Mouse (Mus musculus) liver, embryonic 15.5 days (tissue): ENCODE measurements around the gene Msrb2. TPM values are rescaled to one million over a fixed set of nuclear protein-coding genes. Genes with fewer than 3 reads are reported as not detected.
A peak's percentile ranks its signal among the peaks of the same experiment; 100 is the strongest.

ENCODE experiments used
- ATAC-seq: fragments of 200-750 bp; cut with Nextera tagmentation; 2 replicates; pipeline ENCODE4 v1.8.0; 2017; ENCODE audit warnings: moderate number of reproducible peaks, mild to moderate bottlenecking, moderate library complexity; ENCODE audit not compliant: insufficient read depth
- H3K27ac ChIP-seq: fragments of 300-500 bp; sonication (generic); replicated peaks from 2 replicates; pipeline ENCODE4 v1.5.1; 2015; ENCODE audit warnings: mild to moderate bottlenecking, inconsistent platforms
- H3K27me3 ChIP-seq: fragments of 300-500 bp; sonication (generic); 2 replicates; pipeline ENCODE4 v1.6.1; 2015; ENCODE audit warnings: mild to moderate bottlenecking, inconsistent platforms
- H3K36me3 ChIP-seq: fragments of 300-500 bp; sonication (generic); replicated peaks from 2 replicates; pipeline ENCODE4 v1.6.1; 2015; ENCODE audit warnings: moderate library complexity, mild to moderate bottlenecking, inconsistent platforms
- H3K4me1 ChIP-seq: fragments of 300-500 bp; sonication (generic); replicated peaks from 2 replicates; pipeline ENCODE4 v1.6.1; 2015; ENCODE audit warnings: inconsistent platforms
- H3K4me2 ChIP-seq: fragments of 300-500 bp; sonication (generic); 2 replicates; pipeline ENCODE4 v1.6.1; 2015; ENCODE audit warnings: moderate library complexity, mild to moderate bottlenecking, inconsistent platforms
- H3K4me3 ChIP-seq: fragments of 300-500 bp; sonication (generic); replicated peaks from 2 replicates; pipeline ENCODE4 v1.5.1; 2015; ENCODE audit warnings: mild to moderate bottlenecking, inconsistent platforms
- H3K9ac ChIP-seq: fragments of 300-500 bp; sonication (generic); 2 replicates; pipeline ENCODE4 v1.6.1; 2015; ENCODE audit warnings: moderate library complexity, mild to moderate bottlenecking, inconsistent platforms
- H3K9me3 ChIP-seq: fragments of 300-500 bp; sonication (generic); replicated peaks from 2 replicates; pipeline ENCODE4 v1.6.1; 2016; ENCODE audit warnings: inconsistent platforms
- WGBS: fragments of 180-500 bp; shearing (Covaris S2); methylation state at CpG from one replicate; pipeline ENCODE4 v1.1.7; 2015; ENCODE audit warnings: mixed read lengths; ENCODE audit not compliant: insufficient replicate concordance; 5-methylcytosine and 5-hydroxymethylcytosine counted together
- polyA plus RNA-seq: library from polyadenylated mRNA; unstranded; fragments of >200 nt; fragmentation: Nextera tagmentation; extraction: Ambion mirVana; gene quantifications from 2 replicates; pipeline ENCODE4 v1.2.1, GENCODE M21; 2015

Msrb2 gene
- 7.8 and 8.8 TPM in 2 replicates for polyA plus RNA-seq

DNA sequence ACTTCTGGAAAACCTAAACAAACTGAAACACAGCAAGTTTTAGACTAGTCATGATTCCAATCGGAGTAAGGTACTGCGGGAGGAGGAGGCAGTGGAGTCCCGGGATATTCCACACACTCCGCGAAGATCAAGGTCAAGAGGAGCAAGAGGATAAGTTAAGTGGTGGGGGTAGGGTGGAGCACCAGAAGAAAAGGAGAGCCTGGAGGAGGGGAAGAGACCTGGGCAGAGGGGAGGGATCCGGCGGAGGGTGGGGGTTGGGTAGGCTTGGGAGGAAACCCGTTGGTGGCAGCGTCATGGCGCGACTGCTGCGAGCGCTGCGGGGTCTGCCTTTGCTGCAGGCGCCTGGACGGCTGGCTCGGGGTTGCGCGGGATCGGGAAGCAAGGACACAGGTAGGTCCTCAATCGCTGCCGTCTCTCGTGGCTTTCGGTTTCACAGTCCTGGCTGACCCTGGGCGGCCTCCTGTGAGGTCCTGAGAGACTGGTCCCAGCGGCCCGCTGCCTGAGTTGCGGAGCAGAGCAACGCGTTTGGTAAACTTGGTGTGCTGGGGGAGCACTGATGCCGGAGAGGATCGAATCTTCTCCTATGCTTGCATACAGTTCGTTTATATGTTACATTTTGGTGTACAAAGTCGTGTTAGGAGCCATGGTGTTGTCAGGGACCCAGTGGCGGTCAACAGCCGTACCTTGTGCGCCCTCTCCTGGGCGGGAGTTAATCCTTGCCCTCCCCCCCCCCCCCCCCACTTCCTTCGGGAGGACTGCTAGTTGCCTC lies at the start of gene Msrb2:
TSS of gene Msrb2 (plus strand) at position 51 of the 769 bp plus-strand sequence.
- Histone ChIP-seq H3K4me1 (peaks cover 5% of the 10 kb centered on the region; the same call in 1 of the 2 replicates), H3K4me2 (peak within 1 kb of the TSS; percentile 75), H3K27me3 (no peaks in the 10 kb centered on the region), H3K36me3 (no peaks in the 10 kb centered on the region), H3K9ac (peak within 1 kb of the TSS; percentile 61), H3K9me3 (no peaks in the 10 kb centered on the region), H3K4me3 (peak within 1 kb of the TSS; percentile 70), H3K27ac (peak within 1 kb of the TSS; percentile 69)
- under 1% methylated on average over 39 of the region's 39 CpGs for WGBS
- ATAC-seq: peak; percentile 85

DNA sequence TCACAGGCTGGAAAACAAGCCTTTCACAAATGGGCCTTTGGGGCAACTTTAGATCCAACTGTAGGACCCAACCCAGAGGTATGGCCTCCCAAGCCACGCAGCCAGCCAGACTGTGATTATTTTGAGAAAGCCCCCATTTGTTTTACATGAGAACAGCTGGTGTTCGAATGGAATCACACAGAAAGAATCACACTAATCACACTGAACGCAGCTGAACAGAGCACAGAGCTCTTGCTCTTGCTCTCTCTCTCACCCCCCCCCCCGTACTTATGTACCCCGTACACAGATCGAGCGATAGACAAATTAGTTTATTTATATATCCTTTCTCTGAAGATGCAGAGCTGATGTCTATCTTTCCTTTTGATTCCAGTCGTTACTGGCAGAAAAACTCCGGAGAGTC lies 48.8 kb upstream of the Msrb2 start:
- H3K4me1 ChIP-seq: no peaks in the 10 kb centered on the region
- no peak for ATAC-seq
- H3K9ac ChIP-seq: no peak overlapping the region
- no peak overlapping the region for H3K4me3 ChIP-seq
- H3K36me3 ChIP-seq: no peaks in the 10 kb centered on the region
- no peak overlapping the region for H3K27ac ChIP-seq
- no peak overlapping the region for H3K4me2 ChIP-seq
- WGBS: 67% methylated on average over 9 of the region's 9 CpGs
- no peaks in the 10 kb centered on the region for H3K27me3 ChIP-seq
- H3K9me3 ChIP-seq: no peaks in the 10 kb centered on the region

DNA sequence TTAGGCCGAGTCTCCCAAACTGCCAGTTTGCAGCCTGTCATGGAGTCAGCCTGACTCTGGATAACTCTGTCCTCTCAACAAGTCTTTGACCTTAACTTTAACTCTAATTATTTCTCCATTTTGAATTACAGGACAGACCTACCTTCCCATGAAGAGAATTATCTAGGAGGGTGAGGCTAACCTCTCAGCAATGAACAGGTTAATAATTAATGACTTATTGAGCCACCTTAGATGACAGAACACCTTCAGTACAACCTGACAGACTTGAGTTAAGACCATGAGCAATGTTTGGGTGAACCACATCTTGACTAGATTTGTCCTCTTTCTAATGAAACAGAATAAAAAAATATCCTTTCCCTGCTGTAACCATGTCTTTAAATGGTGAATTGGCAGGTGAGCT lies 44.9 kb upstream of the Msrb2 start:
- Histone ChIP-seq H3K9ac (no peak overlapping the region), H3K36me3 (no peaks in the 10 kb centered on the region), H3K9me3 (no peaks in the 10 kb centered on the region), H3K27ac (no peak overlapping the region), H3K27me3 (no peaks in the 10 kb centered on the region), H3K4me1 (no peaks in the 10 kb centered on the region), H3K4me3 (no peak overlapping the region), H3K4me2 (no peak overlapping the region)
- no peak for ATAC-seq
- 62% methylated on average over 1 of the region's 1 CpGs for WGBS

DNA sequence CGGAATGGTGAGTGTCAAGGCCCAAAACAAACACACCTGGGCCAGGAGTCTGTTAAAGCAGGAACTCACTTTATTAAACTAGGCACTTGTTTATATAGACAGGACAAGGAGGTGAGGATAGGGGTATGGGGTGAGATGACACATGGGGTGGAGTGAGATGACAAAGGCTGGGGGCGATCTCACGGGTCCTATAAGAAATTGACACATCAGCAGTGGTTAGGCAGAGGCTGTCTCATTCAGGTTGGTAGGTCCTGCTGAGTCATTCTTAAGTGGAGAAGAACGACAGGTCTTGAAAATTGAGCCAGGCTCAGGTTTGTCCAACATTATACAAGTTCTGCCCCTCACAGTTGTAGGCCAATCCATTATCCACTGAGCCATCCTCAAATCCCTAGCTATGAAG lies 43.4 kb upstream of the Msrb2 start:
- no peak overlapping the region for H3K4me2 ChIP-seq
- no peak overlapping the region for H3K27ac ChIP-seq
- ATAC-seq: no peak
- no peak overlapping the region for H3K9ac ChIP-seq
- no peaks in the 10 kb centered on the region for H3K36me3 ChIP-seq
- no peak overlapping the region for H3K4me3 ChIP-seq
- H3K27me3 ChIP-seq: no peaks in the 10 kb centered on the region
- H3K9me3 ChIP-seq: no peaks in the 10 kb centered on the region
- H3K4me1 ChIP-seq: no peaks in the 10 kb centered on the region
- 59% methylated on average over 4 of the region's 4 CpGs for WGBS

DNA sequence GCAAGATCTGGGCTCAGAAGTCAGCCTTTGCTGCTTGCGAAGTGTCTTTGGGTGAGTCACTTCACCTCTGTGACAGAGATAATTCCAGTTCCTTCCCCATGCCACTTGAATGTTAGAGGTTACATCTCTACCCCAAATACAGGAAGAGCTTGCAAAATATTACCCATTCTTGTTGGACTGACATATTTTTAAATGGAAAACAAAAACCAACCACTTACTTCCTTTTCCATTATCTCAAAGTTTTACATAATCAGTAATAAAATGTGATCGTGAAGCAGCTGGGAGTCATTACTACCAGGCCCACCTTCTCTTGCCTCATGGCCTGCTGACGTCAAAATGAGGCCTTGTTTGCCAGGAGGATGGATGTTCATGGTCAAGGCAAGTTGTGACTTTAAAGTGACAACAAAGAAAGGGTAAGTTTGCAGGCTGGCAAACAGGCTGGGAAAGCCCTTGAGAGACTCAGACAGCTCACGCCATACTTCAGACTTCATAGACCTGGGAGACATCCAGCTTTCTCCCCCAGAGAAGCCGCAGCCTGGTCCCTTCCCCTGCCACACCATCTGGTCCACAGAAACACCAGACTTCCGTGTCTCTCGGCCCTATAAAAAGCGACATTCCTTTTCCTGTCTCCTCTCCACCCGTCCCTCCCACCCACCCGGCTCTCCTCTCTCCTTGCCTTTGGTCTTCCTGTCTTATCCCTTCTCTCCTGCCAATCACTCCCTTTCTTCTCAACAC lies 27.2 kb upstream of the Msrb2 start:
- ATAC-seq: no peak
- Histone ChIP-seq H3K27me3 (no peaks in the 10 kb centered on the region), H3K27ac (no peak overlapping the region), H3K4me1 (no peaks in the 10 kb centered on the region), H3K4me3 (no peak overlapping the region), H3K4me2 (peak overlapping the region; percentile 33; the same call in 1 of the 2 replicates), H3K9me3 (no peaks in the 10 kb centered on the region), H3K9ac (no peak overlapping the region), H3K36me3 (no peaks in the 10 kb centered on the region)
- 33% methylated on average over 10 of the region's 10 CpGs for WGBS

DNA sequence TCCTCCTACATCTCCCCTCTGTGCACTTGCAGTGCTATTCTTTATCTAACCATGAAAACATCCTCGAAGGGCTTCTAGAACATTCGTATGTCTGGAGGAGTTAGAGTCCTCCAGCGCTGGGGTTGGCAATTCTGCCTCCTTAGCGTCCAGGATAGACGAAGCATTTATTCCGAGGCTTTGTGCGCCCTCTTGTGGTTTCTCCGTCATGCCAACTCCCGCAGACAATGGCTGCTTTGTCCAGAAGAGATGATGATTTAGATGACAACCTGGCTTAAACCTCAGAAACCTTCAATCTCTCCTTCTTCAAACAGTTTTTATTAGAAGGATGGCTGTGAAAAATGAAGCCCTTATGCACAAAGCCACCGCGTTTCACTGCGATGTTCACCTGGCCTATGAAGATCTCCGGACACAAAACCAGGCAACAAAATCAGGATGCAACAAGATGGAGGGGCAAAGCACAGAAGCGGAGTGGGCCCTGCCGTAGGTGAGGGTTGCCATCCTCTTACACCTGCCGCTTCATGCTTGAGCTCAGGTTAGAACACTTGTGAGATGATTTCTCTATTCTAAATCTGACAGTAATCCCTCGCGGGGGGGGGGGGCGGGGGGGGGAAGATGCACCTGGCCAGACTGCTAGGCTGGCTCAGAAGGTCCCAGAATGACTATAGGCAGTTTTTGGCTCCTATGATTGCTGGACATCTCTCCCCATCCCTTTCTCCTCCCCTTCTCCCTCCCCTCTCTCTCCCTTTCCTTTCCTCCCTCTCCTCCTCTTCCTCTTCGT lies 26.4 kb upstream of the Msrb2 start:
- Histone ChIP-seq H3K4me3 (no peak overlapping the region), H3K36me3 (no peaks in the 10 kb centered on the region), H3K4me1 (no peaks in the 10 kb centered on the region), H3K27ac (no peak overlapping the region), H3K27me3 (no peaks in the 10 kb centered on the region), H3K9me3 (no peaks in the 10 kb centered on the region), H3K9ac (no peak overlapping the region), H3K4me2 (peak overlapping the region; percentile 33; the same call in 1 of the 2 replicates)
- ATAC-seq: no peak
- 18% methylated on average over 17 of the region's 20 CpGs for WGBS

DNA sequence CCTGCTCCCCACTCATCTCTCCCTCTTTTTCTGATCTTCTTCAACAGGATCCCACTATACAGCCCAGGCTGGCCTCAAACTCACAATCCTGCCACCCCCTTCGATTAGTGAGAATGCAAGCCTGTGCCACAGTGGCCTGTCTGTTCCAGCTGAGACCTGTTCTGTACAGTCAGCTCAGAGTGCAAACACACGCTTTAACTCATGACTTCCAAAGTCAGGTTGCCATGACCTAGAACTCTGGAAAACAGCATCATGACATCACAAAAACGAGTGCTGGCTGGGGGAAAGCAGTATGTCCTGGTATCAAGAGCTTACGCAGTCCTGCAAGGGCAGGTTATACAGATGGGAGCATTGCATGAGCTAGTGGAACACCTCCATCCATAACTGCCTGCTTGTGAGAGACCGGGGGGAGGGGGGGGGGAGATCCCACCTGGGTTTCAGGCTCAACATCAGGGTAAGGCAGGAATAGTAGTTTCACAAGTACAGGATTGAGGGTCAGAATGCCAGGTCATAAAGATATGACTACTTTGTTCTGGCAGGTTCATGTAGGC lies 25.8 kb upstream of the Msrb2 start:
- ATAC-seq: no peak
- 54% methylated on average over 5 of the region's 5 CpGs for WGBS
- no peaks in the 10 kb centered on the region for H3K27me3 ChIP-seq
- no peak overlapping the region for H3K9ac ChIP-seq
- no peak overlapping the region for H3K27ac ChIP-seq
- H3K4me3 ChIP-seq: no peak overlapping the region
- H3K9me3 ChIP-seq: no peaks in the 10 kb centered on the region
- H3K36me3 ChIP-seq: no peaks in the 10 kb centered on the region
- H3K4me1 ChIP-seq: no peaks in the 10 kb centered on the region
- H3K4me2 ChIP-seq: no peak overlapping the region

DNA sequence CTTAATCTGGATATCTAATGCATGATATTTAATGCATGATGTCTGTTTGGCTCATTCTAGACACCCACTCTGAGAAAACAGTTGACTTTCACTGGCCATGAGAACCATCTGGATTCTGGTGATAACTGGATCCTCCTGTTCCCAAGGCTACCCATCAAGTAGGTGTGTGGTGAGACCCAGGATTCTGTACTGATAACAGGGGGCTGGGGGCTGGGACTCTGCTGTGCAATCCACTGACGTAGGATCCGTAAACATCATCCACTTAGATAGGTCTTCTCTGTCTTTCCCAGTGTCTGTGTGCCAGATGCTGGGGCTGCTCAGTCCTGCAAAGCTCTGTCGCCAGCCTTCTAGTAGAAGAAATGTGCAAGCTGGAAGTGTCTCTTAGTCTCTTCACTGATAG lies 22.8 kb upstream of the Msrb2 start:
- no peak for ATAC-seq
- H3K4me3 ChIP-seq: no peak overlapping the region
- no peak overlapping the region for H3K9ac ChIP-seq
- H3K4me1 ChIP-seq: no peaks in the 10 kb centered on the region
- H3K4me2 ChIP-seq: no peak overlapping the region
- H3K27me3 ChIP-seq: no peaks in the 10 kb centered on the region
- no peak overlapping the region for H3K27ac ChIP-seq
- H3K9me3 ChIP-seq: no peaks in the 10 kb centered on the region
- no peaks in the 10 kb centered on the region for H3K36me3 ChIP-seq
- 33% methylated on average over 3 of the region's 3 CpGs for WGBS

DNA sequence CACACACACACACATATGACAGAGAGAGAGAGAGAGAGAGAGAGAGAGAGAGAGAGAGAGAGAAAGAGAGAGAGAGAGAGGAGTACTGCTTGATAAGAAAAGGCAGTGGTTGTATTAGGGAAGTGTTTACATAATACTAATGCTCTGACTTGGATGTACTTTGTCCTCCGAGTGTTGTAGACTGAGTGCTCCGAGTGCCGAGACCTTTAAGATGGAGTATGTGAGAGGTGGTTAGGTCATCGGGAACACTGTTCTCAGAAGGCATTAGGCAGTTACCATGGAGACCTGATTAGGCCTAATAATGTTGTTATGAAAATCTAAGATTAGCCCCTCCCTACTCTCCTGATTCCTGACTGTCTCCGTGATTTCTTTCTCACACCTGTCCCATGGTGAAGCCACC lies 21.1 kb upstream of the Msrb2 start:
- no peak overlapping the region for H3K27ac ChIP-seq
- no peak for ATAC-seq
- no peak overlapping the region for H3K4me2 ChIP-seq
- H3K9me3 ChIP-seq: no peaks in the 10 kb centered on the region
- 67% methylated on average over 5 of the region's 5 CpGs for WGBS
- H3K27me3 ChIP-seq: no peaks in the 10 kb centered on the region
- H3K9ac ChIP-seq: no peak overlapping the region
- H3K4me1 ChIP-seq: no peaks in the 10 kb centered on the region
- H3K36me3 ChIP-seq: no peaks in the 10 kb centered on the region
- no peak overlapping the region for H3K4me3 ChIP-seq

DNA sequence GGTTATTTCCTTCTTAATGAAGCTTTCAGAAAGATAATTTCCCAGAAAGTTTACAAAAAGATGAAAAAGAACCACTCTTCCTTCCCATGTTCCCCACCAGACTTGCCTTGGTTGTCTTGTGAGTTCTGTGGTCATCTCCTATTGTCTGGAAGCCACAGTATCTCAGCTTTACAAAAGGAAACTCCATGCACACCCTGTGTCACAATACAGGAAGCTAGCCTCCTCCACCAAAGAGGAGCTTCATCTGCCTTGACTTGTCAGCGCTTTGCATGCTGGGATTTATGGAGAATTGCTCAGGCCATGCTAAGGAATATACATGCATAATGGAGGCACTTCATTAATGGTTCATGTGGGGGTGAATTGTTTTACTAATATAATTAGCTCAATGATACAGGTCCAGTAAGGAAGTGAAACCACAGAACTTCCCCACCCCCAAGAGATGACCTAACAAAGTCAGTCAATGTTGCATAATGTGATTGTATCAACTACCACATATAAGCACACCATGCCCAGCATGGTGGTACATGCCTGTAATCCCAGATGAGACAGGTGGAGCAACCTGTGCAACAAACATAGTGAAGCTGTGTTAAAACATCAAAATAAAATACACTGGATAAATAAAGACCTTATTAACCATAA lies 19.5 kb upstream of the Msrb2 start:
- Histone ChIP-seq H3K36me3 (no peaks in the 10 kb centered on the region), H3K9me3 (no peaks in the 10 kb centered on the region), H3K27ac (no peak overlapping the region), H3K27me3 (no peaks in the 10 kb centered on the region), H3K4me2 (no peak overlapping the region), H3K4me1 (no peaks in the 10 kb centered on the region), H3K9ac (no peak overlapping the region), H3K4me3 (no peak overlapping the region)
- no peak for ATAC-seq
- WGBS: 61% methylated on average over 1 of the region's 1 CpGs
